Mouse (Mus musculus): ENCODE measurements around the gene 4930544G11Rik. TPM values are rescaled to one million over a fixed set of nuclear protein-coding genes. Genes with fewer than 3 reads are reported as not detected.
A peak's percentile ranks its signal among the peaks of the same experiment; 100 is the strongest.

The 4930544G11Rik gene
- not detected in 2 replicates for polyA plus RNA-seq (2014; fragmentation: Nextera tagmentation; extraction: Ambion mirVana)

GRCm38 (mm10) chr6:65952309-65952708, at the start of gene 4930544G11Rik:
4930544G11Rik (plus strand) TSS chr6:65952609.
- WGBS, result 99% methylated on average over 10 of the region's 10 CpGs
- no peaks in the 10 kb centered on the region for H3K36me3 ChIP-seq (replicated peaks; ENCODE audit: control insufficient read depth, insufficient read depth, low read depth, low read length)
- H3K4me2 ChIP-seq (ENCODE audit: low read depth, low read length), result no peak within 1 kb of the TSS
- DNase-seq (ENCODE audit: low spot score), result no peak
- no peaks in the 10 kb centered on the region for H3K4me1 ChIP-seq (ENCODE audit: control insufficient read depth, insufficient read depth, low read length)
- no peak for ATAC-seq (replicated peaks; ENCODE audit: insufficient number of reproducible peaks, low FRiP score, low TSS enrichment, low read depth)
- no peaks in the 10 kb centered on the region for H3K9me3 ChIP-seq (replicated peaks; ENCODE audit: control insufficient read depth, low read length)
- no peak within 1 kb of the TSS for H3K27ac ChIP-seq (replicated peaks; ENCODE audit: low read depth, low read length)
- no peak within 1 kb of the TSS for H3K4me3 ChIP-seq (ENCODE audit: low read depth, low read length)
- no peak within 1 kb of the TSS for H3K9ac ChIP-seq (replicated peaks; ENCODE audit: low read length)
- H3K27me3 ChIP-seq (ENCODE audit: control insufficient read depth, insufficient read depth, low read length), result no peaks in the 10 kb centered on the region

DNA sequence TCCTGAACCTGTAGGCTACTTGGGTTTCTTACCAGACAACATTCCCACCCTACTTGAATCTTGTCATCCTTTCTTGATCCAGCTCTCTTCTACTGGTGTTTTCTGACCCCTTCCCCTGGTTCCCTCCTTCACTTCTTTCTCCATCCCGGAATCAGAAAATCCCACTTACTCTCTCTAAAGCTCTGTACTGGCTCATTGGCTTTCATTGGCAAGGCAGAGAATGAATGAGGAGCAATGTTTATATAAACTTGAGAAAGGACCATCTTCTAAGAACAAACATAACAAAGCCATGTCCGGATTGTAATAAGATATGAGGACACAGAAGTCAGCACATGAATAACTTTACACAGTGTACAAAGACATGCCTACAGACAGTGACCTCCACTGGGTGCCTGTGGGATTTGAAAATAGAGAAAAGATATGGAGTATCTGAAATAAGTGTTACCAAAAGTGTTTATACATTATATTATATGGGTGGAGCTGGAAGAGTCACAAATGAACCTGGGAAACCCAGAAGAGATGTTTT, 45.7 kb upstream of the 4930544G11Rik start:
- no peak for DNase-seq (ENCODE audit: low spot score)
- no peak overlapping the region for H3K4me3 ChIP-seq (ENCODE audit: low read depth, low read length)
- H3K27ac ChIP-seq (replicated peaks; ENCODE audit: low read depth, low read length), result no peak overlapping the region
- H3K4me2 ChIP-seq (ENCODE audit: low read depth, low read length), result no peak overlapping the region
- H3K36me3 ChIP-seq (replicated peaks; ENCODE audit: control insufficient read depth, insufficient read depth, low read depth, low read length), result no peaks in the 10 kb centered on the region
- no peaks in the 10 kb centered on the region for H3K4me1 ChIP-seq (ENCODE audit: control insufficient read depth, insufficient read depth, low read length)
- 85% methylated on average over 2 of the region's 2 CpGs for WGBS
- ATAC-seq (replicated peaks; ENCODE audit: insufficient number of reproducible peaks, low FRiP score, low TSS enrichment, low read depth), result no peak
- H3K9ac ChIP-seq (replicated peaks; ENCODE audit: low read length), result no peak overlapping the region
- H3K9me3 ChIP-seq (replicated peaks; ENCODE audit: control insufficient read depth, low read length), result no peaks in the 10 kb centered on the region
- H3K27me3 ChIP-seq (ENCODE audit: control insufficient read depth, insufficient read depth, low read length), result no peaks in the 10 kb centered on the region

DNA sequence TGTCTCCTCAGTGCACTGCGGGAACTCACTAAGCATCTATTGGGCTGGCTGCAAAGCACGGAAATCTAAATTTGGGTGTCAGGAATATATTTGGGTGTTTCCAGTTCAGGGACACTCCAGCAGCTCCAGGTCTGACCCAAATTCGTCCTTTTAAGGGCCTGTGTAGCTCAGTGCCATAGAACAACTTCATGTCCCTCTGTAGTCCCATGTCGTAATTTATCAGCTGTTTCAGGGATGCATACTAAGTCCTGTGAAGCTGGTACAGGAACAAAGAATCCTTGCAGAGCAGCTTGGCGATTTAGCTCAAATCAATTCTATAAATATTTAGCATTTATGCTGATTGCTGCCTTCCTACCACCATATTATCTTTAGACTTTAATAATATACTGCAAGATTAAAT, 37.0 kb upstream of the 4930544G11Rik start:
- Histone ChIP-seq H3K4me1 (ENCODE audit: control insufficient read depth, insufficient read depth, low read length) (no peaks in the 10 kb centered on the region), H3K4me2 (ENCODE audit: low read depth, low read length) (no peak overlapping the region), H3K4me3 (ENCODE audit: low read depth, low read length) (no peak overlapping the region), H3K27me3 (ENCODE audit: control insufficient read depth, insufficient read depth, low read length) (no peaks in the 10 kb centered on the region), H3K9me3 (replicated peaks; ENCODE audit: control insufficient read depth, low read length) (no peaks in the 10 kb centered on the region), H3K9ac (replicated peaks; ENCODE audit: low read length) (no peak overlapping the region), H3K27ac (replicated peaks; ENCODE audit: low read depth, low read length) (no peak overlapping the region), H3K36me3 (replicated peaks; ENCODE audit: control insufficient read depth, insufficient read depth, low read depth, low read length) (no peaks in the 10 kb centered on the region)
- WGBS, result 87% methylated on average over 5 of the region's 5 CpGs
- ATAC-seq (replicated peaks; ENCODE audit: insufficient number of reproducible peaks, low FRiP score, low TSS enrichment, low read depth) (no peak), DNase-seq (ENCODE audit: low spot score) (no peak)

GRCm38 (mm10) chr6:65921703-65922102, 30.7 kb upstream of the 4930544G11Rik start:
- Histone ChIP-seq H3K9ac (replicated peaks; ENCODE audit: low read length) (no peak overlapping the region), H3K27ac (replicated peaks; ENCODE audit: low read depth, low read length) (no peak overlapping the region), H3K4me1 (ENCODE audit: control insufficient read depth, insufficient read depth, low read length) (no peaks in the 10 kb centered on the region), H3K9me3 (replicated peaks; ENCODE audit: control insufficient read depth, low read length) (no peaks in the 10 kb centered on the region), H3K4me2 (ENCODE audit: low read depth, low read length) (no peak overlapping the region), H3K4me3 (ENCODE audit: low read depth, low read length) (no peak overlapping the region), H3K27me3 (ENCODE audit: control insufficient read depth, insufficient read depth, low read length) (no peaks in the 10 kb centered on the region), H3K36me3 (replicated peaks; ENCODE audit: control insufficient read depth, insufficient read depth, low read depth, low read length) (no peaks in the 10 kb centered on the region)
- no peak for ATAC-seq (replicated peaks; ENCODE audit: insufficient number of reproducible peaks, low FRiP score, low TSS enrichment, low read depth)
- 77% methylated on average over 3 of the region's 3 CpGs for WGBS
- DNase-seq (ENCODE audit: low spot score), result no peak

- H3K36me3 ChIP-seq (replicated peaks; ENCODE audit: control insufficient read depth, insufficient read depth, low read depth, low read length), result no peaks in the 10 kb centered on the region
- H3K4me2 ChIP-seq (ENCODE audit: low read depth, low read length), result no peak overlapping the region
- ATAC-seq (replicated peaks; ENCODE audit: insufficient number of reproducible peaks, low FRiP score, low TSS enrichment, low read depth) (no peak), DNase-seq (ENCODE audit: low spot score) (peak; percentile 19)
- H3K9ac ChIP-seq (replicated peaks; ENCODE audit: low read length), result no peak overlapping the region
- no peak overlapping the region for H3K27ac ChIP-seq (replicated peaks; ENCODE audit: low read depth, low read length)
- no peaks in the 10 kb centered on the region for H3K9me3 ChIP-seq (replicated peaks; ENCODE audit: control insufficient read depth, low read length)
- H3K4me1 ChIP-seq (ENCODE audit: control insufficient read depth, insufficient read depth, low read length), result no peaks in the 10 kb centered on the region
- 72% methylated on average over 4 of the region's 4 CpGs for WGBS
- H3K27me3 ChIP-seq (ENCODE audit: control insufficient read depth, insufficient read depth, low read length), result no peaks in the 10 kb centered on the region
- H3K4me3 ChIP-seq (ENCODE audit: low read depth, low read length), result no peak overlapping the region
These were observed 28.8 kb upstream of the 4930544G11Rik start for GRCm38 (mm10) chr6:65923501-65924084.

DNA sequence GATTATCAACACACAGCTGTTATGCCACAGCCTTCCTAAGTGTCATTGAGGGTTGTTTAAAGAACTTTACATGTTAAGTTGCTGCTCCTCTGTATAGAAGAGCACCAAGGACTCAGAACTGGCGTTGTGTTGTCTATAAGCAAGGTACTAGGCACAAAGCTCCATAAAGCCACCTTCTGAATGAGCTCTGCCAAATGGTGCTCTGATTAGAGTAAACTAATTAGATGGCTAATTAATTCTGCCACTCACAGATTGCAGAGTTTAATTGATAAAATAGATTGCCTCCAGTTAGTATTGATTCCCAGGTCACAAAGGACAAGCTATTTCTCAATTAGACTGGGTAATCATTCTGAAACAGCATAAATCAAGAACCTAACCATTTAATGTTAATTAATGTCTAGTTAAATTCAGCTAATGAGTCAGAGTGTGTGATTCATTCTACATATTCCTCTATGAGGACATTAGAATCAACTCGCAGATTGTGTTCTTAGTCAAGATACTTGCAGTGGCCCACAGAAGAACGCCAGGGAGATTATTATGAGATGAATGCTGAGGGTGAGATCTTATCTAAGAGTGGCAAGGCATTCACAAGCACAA, 26.6 kb upstream of the 4930544G11Rik start:
- no peak for DNase-seq (ENCODE audit: low spot score)
- Histone ChIP-seq H3K27me3 (ENCODE audit: control insufficient read depth, insufficient read depth, low read length) (no peaks in the 10 kb centered on the region), H3K9ac (replicated peaks; ENCODE audit: low read length) (no peak overlapping the region), H3K4me1 (ENCODE audit: control insufficient read depth, insufficient read depth, low read length) (no peaks in the 10 kb centered on the region), H3K4me2 (ENCODE audit: low read depth, low read length) (no peak overlapping the region), H3K9me3 (replicated peaks; ENCODE audit: control insufficient read depth, low read length) (no peaks in the 10 kb centered on the region), H3K36me3 (replicated peaks; ENCODE audit: control insufficient read depth, insufficient read depth, low read depth, low read length) (no peaks in the 10 kb centered on the region), H3K27ac (replicated peaks; ENCODE audit: low read depth, low read length) (no peak overlapping the region), H3K4me3 (ENCODE audit: low read depth, low read length) (no peak overlapping the region)
- ATAC-seq (replicated peaks; ENCODE audit: insufficient number of reproducible peaks, low FRiP score, low TSS enrichment, low read depth), result no peak
- 84% methylated on average over 3 of the region's 3 CpGs for WGBS

DNA sequence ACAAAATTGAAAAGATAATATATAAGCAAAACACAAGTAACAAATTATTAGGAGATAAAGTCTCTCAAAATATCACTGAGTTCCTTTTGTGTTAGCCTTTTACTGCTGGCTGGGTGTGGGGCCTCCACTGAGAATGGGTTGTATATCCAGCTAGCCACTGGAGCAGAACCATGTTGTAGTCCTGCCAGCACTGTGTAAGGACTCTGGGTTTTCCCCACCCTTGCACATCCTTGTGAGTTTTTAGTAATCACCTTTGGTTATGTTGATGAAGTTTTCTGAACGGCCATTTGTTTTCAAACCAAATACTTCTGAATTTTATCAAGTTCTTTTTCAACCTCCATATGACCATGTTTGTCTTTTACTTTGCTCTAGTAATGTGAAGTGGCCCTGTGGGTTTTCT, 21.9 kb upstream of the 4930544G11Rik start:
- H3K9ac ChIP-seq (replicated peaks; ENCODE audit: low read length), result no peak overlapping the region
- 81% methylated on average over 1 of the region's 1 CpGs for WGBS
- H3K27me3 ChIP-seq (ENCODE audit: control insufficient read depth, insufficient read depth, low read length), result no peaks in the 10 kb centered on the region
- no peak for ATAC-seq (replicated peaks; ENCODE audit: insufficient number of reproducible peaks, low FRiP score, low TSS enrichment, low read depth)
- no peak overlapping the region for H3K4me2 ChIP-seq (ENCODE audit: low read depth, low read length)
- no peaks in the 10 kb centered on the region for H3K4me1 ChIP-seq (ENCODE audit: control insufficient read depth, insufficient read depth, low read length)
- no peaks in the 10 kb centered on the region for H3K9me3 ChIP-seq (replicated peaks; ENCODE audit: control insufficient read depth, low read length)
- H3K27ac ChIP-seq (replicated peaks; ENCODE audit: low read depth, low read length), result no peak overlapping the region
- DNase-seq (ENCODE audit: low spot score), result no peak
- no peaks in the 10 kb centered on the region for H3K36me3 ChIP-seq (replicated peaks; ENCODE audit: control insufficient read depth, insufficient read depth, low read depth, low read length)
- H3K4me3 ChIP-seq (ENCODE audit: low read depth, low read length), result no peak overlapping the region

DNA sequence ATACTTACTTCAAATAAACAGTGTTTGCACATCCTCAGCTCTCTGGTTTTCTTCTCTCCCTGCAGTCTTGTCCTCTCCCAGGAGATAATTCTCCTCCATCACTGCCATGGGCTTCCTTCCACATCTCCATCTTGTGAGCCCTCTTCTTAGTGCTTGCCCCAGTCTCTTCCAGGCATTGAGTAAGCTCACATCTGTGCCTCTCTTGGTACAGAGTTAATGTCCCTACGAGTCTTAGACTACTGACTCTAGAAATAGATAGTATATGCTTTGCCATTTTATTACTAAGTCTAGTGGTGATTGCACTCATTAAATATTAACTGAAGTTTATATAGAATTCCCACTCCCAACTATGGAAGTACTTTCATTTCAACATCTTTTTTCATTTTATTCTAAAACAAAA, 19.6 kb upstream of the 4930544G11Rik start:
- DNase-seq (ENCODE audit: low spot score) (no peak), ATAC-seq (replicated peaks; ENCODE audit: insufficient number of reproducible peaks, low FRiP score, low TSS enrichment, low read depth) (no peak)
- Histone ChIP-seq H3K4me2 (ENCODE audit: low read depth, low read length) (no peak overlapping the region), H3K4me1 (ENCODE audit: control insufficient read depth, insufficient read depth, low read length) (no peaks in the 10 kb centered on the region), H3K27me3 (ENCODE audit: control insufficient read depth, insufficient read depth, low read length) (no peaks in the 10 kb centered on the region), H3K4me3 (ENCODE audit: low read depth, low read length) (no peak overlapping the region), H3K27ac (replicated peaks; ENCODE audit: low read depth, low read length) (no peak overlapping the region), H3K36me3 (replicated peaks; ENCODE audit: control insufficient read depth, insufficient read depth, low read depth, low read length) (no peaks in the 10 kb centered on the region), H3K9ac (replicated peaks; ENCODE audit: low read length) (no peak overlapping the region), H3K9me3 (replicated peaks; ENCODE audit: control insufficient read depth, low read length) (no peaks in the 10 kb centered on the region)
- WGBS, result 53% methylated on average over 1 of the region's 1 CpGs

Measured in embryonic facial prominence, embryonic 11.5 days (tissue).